Mouse (Mus musculus) myocyte (in vitro differentiated cells): ENCODE measurements at regions not wholly inside any gene's neighbourhood (a gene's known extent, or its start where the extent isn't known, plus 50 kb on each side); places are given as distances from the start of the nearest gene placed in this dataset.

Source experiments
- CEBPB ChIP-seq: IDR thresholded peaks from 2 replicates; pipeline ENCODE4 v1.6.1; 2011; ENCODE audit warnings: mild to moderate bottlenecking, moderate library complexity; ENCODE audit not compliant: poor library complexity, insufficient read depth, severe bottlenecking
- E2F4 ChIP-seq: IDR thresholded peaks from one replicate; pipeline ENCODE4 v1.6.1; 2011; ENCODE audit warnings: mild to moderate bottlenecking, control low read depth, moderate library complexity; ENCODE audit not compliant: insufficient read depth
- MAX ChIP-seq: IDR thresholded peaks from one replicate; pipeline ENCODE4 v1.6.1; 2011; ENCODE audit warnings: low read depth, mild to moderate bottlenecking, control low read depth
- MYOG ChIP-seq, 3 experiments: IDR thresholded peaks; one replicate each; pipeline ENCODE4 v1.6.1; 2011; ENCODE audit warnings: control low read depth in 2 of 3, low read depth in 2 of 3, mild to moderate bottlenecking in 2 of 3; ENCODE audit not compliant: insufficient read length in 2 of 3, control insufficient read depth in 1 of 3, insufficient read depth in 1 of 3
- POLR2A ChIP-seq: IDR thresholded peaks from one replicate; pipeline ENCODE4 v1.6.1; 2011; ENCODE audit warnings: low read depth, mild to moderate bottlenecking, control low read depth, moderate library complexity; ENCODE audit not compliant: insufficient read length
- POLR2AphosphoS2 ChIP-seq: IDR thresholded peaks from one replicate; pipeline ENCODE4 v1.6.1; 2011; ENCODE audit warnings: low read depth, control low read depth; ENCODE audit not compliant: insufficient read length
- TCF12 ChIP-seq: IDR thresholded peaks from one replicate; pipeline ENCODE4 v1.6.1; 2011; ENCODE audit warnings: mild to moderate bottlenecking, control low read depth; ENCODE audit not compliant: poor library complexity, insufficient read depth, severe bottlenecking
- USF1 ChIP-seq: IDR thresholded peaks from one replicate; pipeline ENCODE4 v1.6.1; 2011; ENCODE audit warnings: low read depth, mild to moderate bottlenecking, control low read depth, moderate library complexity

DNA sequence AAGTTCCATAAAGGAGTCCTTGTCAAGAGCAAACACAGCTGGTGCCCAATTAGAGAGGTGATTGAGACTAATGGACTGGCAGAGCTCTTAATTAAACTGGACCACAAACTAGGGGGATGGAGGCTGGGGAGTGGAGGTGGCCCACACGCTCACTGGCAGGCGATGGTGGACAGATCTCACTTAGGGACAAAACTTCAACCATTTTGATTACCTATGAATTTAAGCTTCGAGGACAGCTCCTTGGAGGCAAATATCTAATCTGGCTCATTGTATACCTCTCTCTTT is 133.8 kb upstream of the Jun start:
- TF ChIP-seq POLR2AphosphoS2 (no peak), POLR2A (no peak), MYOG (IDR thresholded peaks at IDR 0.05; ENCODE audit: control insufficient read depth in 1 of 3, insufficient read depth in 1 of 3, insufficient read length in 2 of 3, low read depth in 2 of 3) (no peak), E2F4 (no peak), MAX (no peak), CEBPB (no peak), TCF12 (no peak), USF1 (no peak)
